Mouse (Mus musculus) midbrain, postnatal 0 days (tissue): ENCODE results near the gene Ncam1. TPM values are rescaled to one million over a fixed set of nuclear protein-coding genes. Genes with fewer than 3 reads are reported as not detected.

Experiments
- ATAC-seq: fragments of 200-750 bp; cut with Nextera tagmentation; 2 replicates; pipeline ENCODE4 v1.8.0; 2017; ENCODE audit warnings: moderate number of reproducible peaks, mild to moderate bottlenecking, moderate TSS enrichment, moderate library complexity; ENCODE audit not compliant: low FRiP score
- DNase-seq: peaks from one replicate; pipeline ENCODE4 v3.0.0-alpha.2; 2015; ENCODE audit warnings: low spot score
- H3K27ac ChIP-seq: fragments of 300-500 bp; sonication (generic); 2 replicates; pipeline ENCODE4 v1.5.1; 2014; ENCODE audit warnings: low read depth, mild to moderate bottlenecking, low read length, mixed read lengths
- H3K27me3 ChIP-seq: fragments of 300-500 bp; sonication (generic); 2 replicates; pipeline ENCODE4 v1.6.1; 2014; ENCODE audit warnings: low read length, control low read depth, mixed read lengths; ENCODE audit not compliant: insufficient read depth
- H3K36me3 ChIP-seq: fragments of 300-500 bp; sonication (generic); 2 replicates; pipeline ENCODE4 v1.6.1; 2014; ENCODE audit warnings: low read length, control low read depth, mixed read lengths; ENCODE audit not compliant: insufficient read depth
- H3K4me1 ChIP-seq: fragments of 300-500 bp; sonication (generic); 2 replicates; pipeline ENCODE4 v1.6.1; 2014; ENCODE audit warnings: mild to moderate bottlenecking, control low read depth, antibody characterized with exemption, low read length, mixed read lengths; ENCODE audit not compliant: insufficient read depth
- H3K4me2 ChIP-seq: fragments of 300-500 bp; sonication (generic); 2 replicates; pipeline ENCODE4 v1.6.1; 2014; ENCODE audit warnings: low read depth, mild to moderate bottlenecking, low read length, mixed read lengths; ENCODE audit not compliant: poor library complexity, severe bottlenecking
- H3K4me3 ChIP-seq: fragments of 300-500 bp; sonication (generic); 2 replicates; pipeline ENCODE4 v1.5.1; 2014; ENCODE audit warnings: low read depth, mild to moderate bottlenecking, low read length, moderate library complexity
- H3K9ac ChIP-seq: fragments of 300-500 bp; sonication (generic); replicated peaks from 2 replicates; pipeline ENCODE4 v1.6.1; 2014; ENCODE audit warnings: mild to moderate bottlenecking, low read length, moderate library complexity, mixed read lengths; ENCODE audit not compliant: poor library complexity, severe bottlenecking
- H3K9me3 ChIP-seq: fragments of 300-500 bp; sonication (generic); 2 replicates; pipeline ENCODE4 v1.6.1; 2016; ENCODE audit warnings: low read length, control low read depth
- CTCF ChIP-seq: IDR thresholded peaks from 2 replicates; pipeline ENCODE4 v1.5.1; 2016; ENCODE audit warnings: antibody characterized with exemption, mild to moderate bottlenecking
- WGBS: fragments of 180-500 bp; shearing (Covaris S2); extraction: QIAGEN DNeasy Blood & Tissue Kit; methylation state at CpG from one replicate; pipeline ENCODE4 v1.1.7; 2014; 5-methylcytosine and 5-hydroxymethylcytosine counted together
- polyA plus RNA-seq: library from polyadenylated mRNA; unstranded; fragments of >200 nt; fragmentation: Nextera tagmentation; extraction: Ambion mirVana; gene quantifications from 2 replicates; pipeline ENCODE4 v1.2.1, GENCODE M21; 2015
- total RNA-seq: library from RNA; depleted of rRNA; stranded (reverse); fragments of >200 nt; gene quantifications from 2 replicates; pipeline ENCODE4 v1.2.3, GENCODE M21; 2014; rRNA removed

The Ncam1 gene
- 601 and 603 TPM in 2 replicates for total RNA-seq
- polyA plus RNA-seq = 615 and 685 TPM in 2 replicates

DNA sequence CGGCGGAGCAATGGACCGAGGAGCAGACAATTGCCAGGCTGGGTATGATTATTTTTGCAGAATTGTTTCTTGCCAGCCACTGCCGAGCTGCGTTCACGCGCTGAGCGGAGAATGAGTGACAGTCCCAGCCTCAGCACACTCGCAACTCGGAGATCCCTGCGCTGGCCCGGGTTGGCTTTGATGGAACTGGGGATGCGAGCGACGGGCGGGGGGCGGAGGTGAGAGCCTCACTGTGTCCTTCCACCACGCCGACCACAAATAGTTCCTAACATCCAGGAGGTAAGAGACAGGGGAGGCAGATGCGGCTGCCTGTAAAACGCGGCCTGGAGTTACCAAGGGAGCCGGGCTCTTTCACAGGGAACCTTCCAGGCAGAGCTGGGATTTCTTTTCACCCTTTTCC lies at the start of gene Ncam1:
TSS of gene Ncam1 (minus strand) at position 120 of the 400 bp plus-strand sequence.
- Histone ChIP-seq H3K27ac (peak within 1 kb of the TSS; percentile 98), H3K9me3 (no peaks in the 10 kb centered on the region), H3K9ac (peak within 1 kb of the TSS; percentile 97), H3K4me3 (peak within 1 kb of the TSS; percentile 89), H3K4me2 (peak within 1 kb of the TSS; percentile 66), H3K27me3 (no peaks in the 10 kb centered on the region), H3K36me3 (no peaks in the 10 kb centered on the region), H3K4me1 (peaks cover 4% of the 10 kb centered on the region; the same call in 1 of the 2 replicates)
- peak; percentile 98 for DNase-seq
- no peak; the same call in 1 of the 2 replicates for TF ChIP-seq CTCF
- WGBS = 0% methylated on average over 23 of the region's 23 CpGs
- ATAC-seq = peak; percentile 82

DNA sequence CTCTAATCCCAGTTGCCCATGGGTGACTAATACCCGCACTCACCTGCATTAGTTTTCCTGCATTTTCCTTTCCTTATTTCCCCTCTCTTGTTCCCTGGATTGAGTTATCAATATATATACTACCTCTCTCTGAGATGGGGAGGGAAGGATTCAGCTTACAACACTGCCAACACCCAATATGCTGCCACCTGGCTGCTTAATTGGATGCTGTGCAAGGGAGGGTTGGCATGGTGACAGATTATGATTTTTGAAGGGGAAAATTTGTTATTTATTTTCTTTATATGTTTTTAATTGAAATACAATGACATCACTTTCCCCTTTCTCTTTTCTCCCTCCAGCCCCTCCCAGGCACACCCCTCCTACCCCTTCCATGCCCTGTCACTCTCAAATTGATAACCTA lies 35.3 kb upstream of the Ncam1 start:
- ATAC-seq = no peak
- H3K27ac ChIP-seq = no peak overlapping the region
- DNase-seq = no peak
- 88% methylated on average over 1 of the region's 1 CpGs for WGBS
- no peak overlapping the region for H3K9ac ChIP-seq
- H3K4me1 ChIP-seq = no peaks in the 10 kb centered on the region
- no peaks in the 10 kb centered on the region for H3K27me3 ChIP-seq
- H3K36me3 ChIP-seq = no peaks in the 10 kb centered on the region
- no peak overlapping the region for H3K4me3 ChIP-seq
- H3K4me2 ChIP-seq = no peak overlapping the region
- H3K9me3 ChIP-seq = no peaks in the 10 kb centered on the region
- peak; percentile 24 for TF ChIP-seq CTCF

DNA sequence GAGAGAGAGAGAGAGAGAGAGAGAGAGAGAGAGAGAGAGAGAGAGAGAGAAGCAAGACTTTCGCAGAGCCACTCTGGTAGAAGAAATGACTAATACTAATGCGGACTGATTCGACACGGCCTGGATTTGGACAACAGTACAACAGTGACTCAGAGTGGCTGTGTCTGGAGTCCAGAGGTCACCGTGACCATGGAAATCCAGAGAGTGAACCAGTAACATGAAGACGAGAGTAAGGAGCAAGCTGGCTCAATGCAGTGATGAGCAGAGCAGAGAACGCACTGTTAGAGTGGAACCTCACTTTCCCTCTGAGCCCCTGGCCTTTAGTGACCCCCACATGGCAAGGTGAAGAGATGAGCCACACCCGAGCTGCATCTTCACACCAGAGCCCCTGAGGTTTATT lies 28.9 kb upstream of the Ncam1 start:
- Histone ChIP-seq H3K9ac (no peak overlapping the region), H3K4me2 (no peak overlapping the region), H3K9me3 (no peaks in the 10 kb centered on the region), H3K36me3 (no peaks in the 10 kb centered on the region), H3K4me1 (no peaks in the 10 kb centered on the region), H3K27ac (no peak overlapping the region), H3K4me3 (no peak overlapping the region), H3K27me3 (no peaks in the 10 kb centered on the region)
- WGBS = 92% methylated on average over 8 of the region's 8 CpGs
- DNase-seq = no peak
- ATAC-seq = no peak
- TF ChIP-seq CTCF = no peak

DNA sequence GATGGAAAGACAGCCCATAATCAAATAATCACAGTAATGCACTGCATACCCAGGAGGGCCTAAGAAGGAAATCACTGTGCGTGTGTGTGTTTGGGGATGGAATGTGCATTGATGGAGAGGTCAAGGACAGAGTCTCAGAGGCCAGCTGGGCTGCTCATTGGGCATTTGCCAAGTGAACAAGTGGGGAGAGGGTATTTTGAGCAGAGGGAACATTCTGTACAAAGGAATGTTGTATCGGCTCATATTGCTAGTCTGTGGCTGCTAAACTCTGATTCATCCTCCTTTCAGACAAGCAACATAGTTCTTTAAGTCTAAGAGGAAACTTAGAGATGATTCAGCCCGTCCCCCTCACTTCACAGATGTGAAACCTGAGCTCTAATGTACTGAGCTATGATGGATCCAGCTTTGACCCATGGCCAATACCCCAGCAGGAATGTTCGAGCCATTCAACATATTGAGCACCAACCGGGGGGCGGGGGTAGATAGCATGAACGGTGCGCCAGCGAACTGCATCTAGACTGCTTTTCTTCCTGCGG lies 17.5 kb upstream of the Ncam1 start:
- ATAC-seq (no peak), DNase-seq (no peak)
- H3K36me3 ChIP-seq = no peaks in the 10 kb centered on the region
- H3K9ac ChIP-seq = no peak overlapping the region
- H3K4me1 ChIP-seq = no peaks in the 10 kb centered on the region
- no peak overlapping the region for H3K4me3 ChIP-seq
- H3K27ac ChIP-seq = no peak overlapping the region
- no peak for TF ChIP-seq CTCF
- no peaks in the 10 kb centered on the region for H3K27me3 ChIP-seq
- WGBS = 71% methylated on average over 10 of the region's 10 CpGs
- H3K4me2 ChIP-seq = no peak overlapping the region
- no peaks in the 10 kb centered on the region for H3K9me3 ChIP-seq

DNA sequence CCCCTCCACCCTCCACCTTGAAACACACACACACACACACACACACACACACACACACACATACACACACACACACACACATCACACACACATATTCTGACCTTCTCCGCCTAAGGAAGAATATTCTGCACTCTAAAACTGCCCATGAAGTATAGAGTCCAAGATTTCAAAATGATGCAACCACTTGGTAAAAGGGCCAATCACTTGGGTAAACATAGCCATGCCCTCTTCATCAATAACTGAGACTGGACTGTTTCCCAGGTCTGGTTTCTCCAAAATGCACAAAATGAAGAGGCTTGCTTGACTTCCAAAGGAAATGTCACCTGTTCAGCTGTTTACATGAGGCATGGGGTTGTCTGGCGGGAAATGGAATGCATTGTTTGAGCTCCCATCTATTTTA lies 15.7 kb upstream of the Ncam1 start:
- Histone ChIP-seq H3K4me3 (no peak overlapping the region), H3K36me3 (no peaks in the 10 kb centered on the region), H3K9me3 (no peaks in the 10 kb centered on the region), H3K27ac (no peak overlapping the region), H3K4me1 (no peaks in the 10 kb centered on the region), H3K9ac (no peak overlapping the region), H3K4me2 (no peak overlapping the region), H3K27me3 (no peaks in the 10 kb centered on the region)
- DNase-seq (no peak), ATAC-seq (no peak)
- no peak for TF ChIP-seq CTCF
- WGBS = 89% methylated on average over 2 of the region's 2 CpGs

DNA sequence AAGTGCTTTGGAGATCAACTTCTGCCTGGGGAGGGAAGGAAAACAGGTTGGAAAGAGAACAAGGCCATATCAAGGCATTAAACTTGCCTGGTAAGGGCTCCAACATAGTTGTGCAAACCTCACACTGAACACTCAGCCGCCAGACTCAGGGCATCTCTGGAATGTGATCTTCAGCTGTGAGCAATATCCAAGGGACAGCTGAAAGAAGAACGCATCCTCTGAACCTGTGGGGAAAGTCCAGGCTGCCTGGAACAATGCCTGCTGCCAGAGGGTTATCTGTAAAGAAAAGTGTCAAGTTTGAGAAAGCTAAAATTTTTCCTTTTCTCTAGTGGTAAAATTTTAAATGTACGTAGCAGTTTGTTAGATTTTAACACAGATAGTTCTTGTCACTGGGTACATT lies 4.5 kb upstream of the Ncam1 start:
- ATAC-seq = no peak
- TF ChIP-seq CTCF = no peak

More for the DNA sequence above, 4.5 kb upstream of the Ncam1 start:
- H3K9me3 ChIP-seq = no peaks in the 10 kb centered on the region
- no peaks in the 10 kb centered on the region for H3K27me3 ChIP-seq
- H3K4me2 ChIP-seq = no peak overlapping the region
- no peaks in the 10 kb centered on the region for H3K36me3 ChIP-seq
- H3K4me3 ChIP-seq = no peak overlapping the region
- DNase-seq = no peak
- WGBS = 73% methylated on average over 3 of the region's 3 CpGs
- H3K27ac ChIP-seq = no peak overlapping the region
- no peak overlapping the region for H3K9ac ChIP-seq
- peaks cover 4% of the 10 kb centered on the region; the same call in 1 of the 2 replicates for H3K4me1 ChIP-seq
